Mouse (Mus musculus) brain, adult 2 months (tissue): Measurements from ENCODE around the gene Spindoc.

Experiments
- DNase-seq: peaks from one replicate; pipeline ENCODE4 v3.0.0; 2011; ENCODE audit warnings: low read depth, low spot score

Spindoc gene

GRCm38 (mm10) chr19:7337781-7338342, 44.9 kb downstream of the Spindoc start:
- no peak for DNase-seq

DNA sequence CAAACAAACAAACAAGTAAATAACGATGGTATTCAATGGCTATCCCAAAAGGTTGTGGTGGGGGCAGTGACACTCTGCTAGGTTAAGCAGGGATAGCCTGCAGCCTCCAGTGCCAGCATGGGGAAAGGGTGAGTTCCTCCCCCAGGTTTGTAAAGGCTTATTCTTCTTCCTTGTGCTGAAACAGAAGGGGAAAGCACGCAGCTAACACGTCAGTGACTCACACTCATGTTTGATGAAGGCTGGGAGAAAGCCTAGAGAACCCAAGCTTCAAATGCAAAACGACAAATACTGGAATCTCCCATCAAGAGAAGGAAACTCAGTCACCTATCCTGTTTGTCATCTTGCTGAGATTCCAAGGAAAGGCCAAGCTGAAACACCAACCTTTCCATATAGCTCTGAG, 47.1 kb downstream of the Spindoc start:
- DNase-seq = peak; percentile 82

- DNase-seq = no peak
Measured at GRCm38 (mm10) chr19:7334049-7334448, 48.7 kb downstream of the Spindoc start.

DNA sequence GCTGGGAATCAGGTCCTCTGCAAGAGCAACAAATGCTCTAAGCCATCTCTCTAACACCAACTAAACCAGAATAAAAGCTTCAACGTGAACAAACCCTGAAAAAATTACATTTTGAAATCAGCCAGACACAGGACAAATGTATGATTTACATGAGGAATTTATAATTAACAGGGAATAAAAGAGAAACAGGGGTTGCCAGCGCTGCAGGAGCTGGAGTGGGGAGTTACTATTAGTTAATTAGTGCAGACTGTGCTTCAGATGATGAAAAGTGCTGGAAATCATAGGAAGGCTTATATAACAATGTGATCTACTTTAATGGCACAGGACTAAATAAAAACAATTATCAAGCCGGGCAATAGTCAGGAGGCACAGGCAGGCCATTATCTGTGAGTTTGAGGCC, 61.4 kb downstream of the Spindoc start:
- DNase-seq = no peak

DNA sequence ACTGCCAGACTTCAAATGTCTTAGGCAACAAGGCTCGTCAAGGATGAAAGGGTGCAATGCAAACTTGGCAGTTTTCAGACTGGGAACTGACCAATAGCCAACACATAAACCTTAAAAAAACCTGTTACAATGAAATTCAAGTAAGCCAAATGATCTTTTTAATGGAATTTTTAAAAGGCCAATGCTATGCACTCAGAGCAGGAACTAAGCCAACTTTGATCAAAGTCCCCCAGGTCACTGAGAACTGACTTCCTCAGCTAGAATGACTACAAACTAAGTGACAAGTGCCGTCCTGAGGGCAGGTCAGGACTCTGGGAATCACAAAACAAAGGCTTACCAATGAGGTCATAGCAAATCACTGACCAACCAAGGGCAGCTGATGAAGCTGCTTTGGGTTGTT, 62.6 kb downstream of the Spindoc start:
- DNase-seq = no peak

GRCm38 (mm10) chr19:7317716-7318115, 65.1 kb downstream of the Spindoc start:
- no peak for DNase-seq

DNA sequence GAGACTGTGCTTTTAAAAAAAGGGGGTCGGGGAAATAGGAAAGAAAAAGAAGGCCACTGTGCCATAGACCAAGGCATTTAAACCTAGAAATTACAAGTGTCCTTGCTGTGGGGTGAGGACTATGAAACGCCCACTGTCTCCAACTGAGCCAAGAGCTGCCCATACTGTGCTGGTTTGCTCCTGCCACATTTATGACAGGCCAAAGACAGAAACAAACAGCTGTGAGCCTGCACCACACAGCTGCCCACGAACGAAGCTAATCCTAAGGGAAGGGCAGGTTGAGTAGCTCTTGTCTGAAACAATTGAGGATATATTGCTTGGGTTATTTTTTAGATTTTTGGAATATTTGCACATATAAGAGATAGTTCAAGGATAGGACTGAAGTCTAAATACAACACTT, 66.0 kb downstream of the Spindoc start:
- DNase-seq = peak; percentile 52

- DNase-seq = no peak
Measured at GRCm38 (mm10) chr19:7315587-7315984, 67.2 kb downstream of the Spindoc start.

DNA sequence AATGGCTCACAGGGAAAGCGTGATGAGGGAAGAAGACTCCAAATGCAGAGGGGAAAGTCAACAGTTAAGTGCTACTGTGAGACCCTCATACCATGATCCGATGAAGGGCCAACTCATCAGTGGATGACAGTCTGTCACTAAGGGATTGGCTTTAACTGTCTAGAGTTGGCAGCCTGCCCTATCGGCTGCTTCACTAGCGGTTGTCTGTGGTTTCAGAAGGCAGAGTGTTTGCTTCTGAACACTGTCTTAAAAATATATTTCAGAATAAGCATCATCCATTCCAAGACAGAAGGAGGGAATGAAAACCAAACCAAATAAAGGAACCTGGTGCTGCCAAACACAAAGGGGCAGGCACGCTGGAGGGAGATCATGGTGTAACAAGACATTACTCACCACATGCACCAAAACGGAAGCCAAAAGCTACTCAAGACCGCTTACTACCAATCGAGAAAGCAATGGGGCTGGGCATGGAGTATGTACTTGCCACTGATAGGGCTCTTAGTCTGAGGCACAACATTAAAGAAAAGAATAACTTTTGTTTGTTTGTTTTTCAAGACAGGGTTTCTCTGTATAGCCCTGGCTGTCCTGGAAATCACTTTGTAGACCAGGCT, 67.7 kb downstream of the Spindoc start:
- peak; percentile 65 for DNase-seq

DNA sequence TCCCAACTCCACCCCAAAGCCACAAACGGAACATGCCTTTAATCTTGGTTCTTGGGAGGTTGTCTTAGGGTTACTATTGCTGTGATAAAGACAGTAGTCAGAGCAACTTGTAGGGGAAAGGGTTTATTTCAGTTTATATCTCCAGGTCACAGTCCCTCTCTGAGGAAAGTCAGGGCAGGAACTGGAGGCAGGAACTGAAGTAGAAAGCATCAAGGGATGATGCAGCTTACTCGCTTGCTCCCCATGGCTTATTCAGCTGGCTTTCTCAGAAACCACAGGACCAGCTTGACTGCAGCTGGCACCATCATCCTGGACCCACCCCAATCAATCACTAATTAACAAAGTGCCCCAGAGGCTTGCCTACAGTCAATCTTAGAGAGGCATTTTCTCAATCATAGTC, 69.1 kb downstream of the Spindoc start:
- DNase-seq = no peak

GRCm38 (mm10) chr19:7311306-7311705, 71.5 kb downstream of the Spindoc start:
- peak; percentile 94 for DNase-seq

- peak; percentile 75 for DNase-seq
Measured at GRCm38 (mm10) chr19:7310704-7311103, 72.1 kb downstream of the Spindoc start.

- DNase-seq = peak; percentile 69
Measured at GRCm38 (mm10) chr19:7309738-7310330, 73.0 kb downstream of the Spindoc start.

- DNase-seq = peak; percentile 74
Measured at GRCm38 (mm10) chr19:7307995-7308770, 74.6 kb downstream of the Spindoc start.

DNA sequence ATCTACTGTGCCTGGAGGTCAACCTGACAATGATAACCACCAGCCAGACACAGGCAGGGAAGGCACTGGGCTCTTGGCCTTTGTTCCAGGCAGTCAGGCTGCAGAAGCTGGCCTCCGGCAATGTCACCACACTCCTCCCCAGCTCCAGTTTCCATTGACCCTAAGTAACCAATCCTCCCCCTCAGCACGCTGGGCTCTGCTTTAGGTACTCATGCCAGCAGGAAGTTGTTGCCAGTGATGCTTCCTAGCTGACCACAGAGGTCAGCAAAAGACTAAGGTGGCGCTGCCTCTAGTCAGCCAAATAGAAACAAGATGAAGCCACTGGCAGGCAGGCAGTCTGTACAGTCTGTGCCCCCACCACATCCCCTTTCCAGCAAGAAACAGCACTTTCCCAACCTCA, 75.8 kb downstream of the Spindoc start:
- DNase-seq = no peak

- DNase-seq = no peak
Measured at GRCm38 (mm10) chr19:7305380-7306310, 77.1 kb downstream of the Spindoc start.

GRCm38 (mm10) chr19:7304801-7305200, 78.0 kb downstream of the Spindoc start:
- no peak for DNase-seq
